Mouse (Mus musculus) erythroid progenitor cell, adult 5-6 weeks (primary cell): ENCODE results near the gene Col4a2. TPM values are rescaled to one million over a fixed set of nuclear protein-coding genes. Genes with fewer than 3 reads are reported as not detected.

Experiments
- ATAC-seq: replicated peaks from 2 replicates; pipeline ENCODE4 v1.8.0; 2016; ENCODE audit warnings: moderate number of reproducible peaks, mild to moderate bottlenecking, moderate TSS enrichment, inconsistent platforms; ENCODE audit not compliant: poor library complexity, low FRiP score, severe bottlenecking
- total RNA-seq, 2 experiments: library from RNA; stranded (forward) in 1 of 2; stranded (reverse) in 1 of 2; fragments of 150-400 nt in 1 of 2; fragments of 186-747, 209-891 nt in 1 of 2; gene quantifications; 2 replicates each; pipeline versions ENCODE4 v1.2.3 to v1.2.4; 2015 to 2017; ENCODE audit warnings: low replicate concordance in 2 of 2

Gene Col4a2
- total RNA-seq, 2 experiments from 2014 or later: 0.23 TPM; not detected in 1

DNA sequence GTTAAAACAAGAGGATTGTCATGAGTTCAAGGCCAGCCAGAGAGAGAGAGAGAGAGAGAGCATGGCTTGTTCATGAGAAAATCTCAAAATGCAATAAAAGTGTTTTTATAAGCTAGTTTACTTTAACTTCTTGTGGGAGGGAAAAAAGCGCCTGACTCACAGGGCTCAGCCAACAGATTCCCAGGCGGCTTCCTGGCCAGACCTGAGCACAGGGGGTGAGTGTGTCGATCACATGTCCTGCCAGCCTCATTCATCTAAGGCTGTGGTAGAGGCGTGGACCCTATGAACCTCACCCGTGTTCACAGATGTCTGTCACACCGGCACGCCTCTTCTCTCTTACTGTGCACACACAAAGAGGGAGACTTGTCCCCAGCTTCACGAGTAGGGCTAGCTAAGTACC, 87.6 kb downstream of the Col4a2 start:
- ATAC-seq: no peak

DNA sequence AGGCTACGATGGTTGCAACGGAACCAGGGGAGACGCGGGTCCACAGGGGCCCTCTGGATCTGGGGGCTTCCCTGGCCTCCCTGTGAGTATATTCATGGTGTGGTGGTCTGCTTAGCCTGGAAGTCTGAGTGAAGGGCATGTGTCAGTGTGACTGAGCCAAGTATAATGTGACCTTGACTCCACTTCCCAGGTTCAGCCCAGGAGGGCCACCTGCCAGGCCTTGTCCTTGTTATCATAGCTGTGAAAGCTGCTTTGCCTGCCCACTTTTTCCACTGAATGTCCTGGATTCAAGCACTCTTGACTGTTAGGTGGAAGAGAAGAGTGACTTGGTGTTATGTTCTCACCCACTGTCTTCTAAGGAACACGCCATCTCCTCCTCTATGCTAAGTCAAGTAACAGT, 88.6 kb downstream of the Col4a2 start:
- ATAC-seq: no peak

GRCm38 (mm10) chr8:11402220-11402619, 89.6 kb downstream of the Col4a2 start:
- ATAC-seq: no peak

DNA sequence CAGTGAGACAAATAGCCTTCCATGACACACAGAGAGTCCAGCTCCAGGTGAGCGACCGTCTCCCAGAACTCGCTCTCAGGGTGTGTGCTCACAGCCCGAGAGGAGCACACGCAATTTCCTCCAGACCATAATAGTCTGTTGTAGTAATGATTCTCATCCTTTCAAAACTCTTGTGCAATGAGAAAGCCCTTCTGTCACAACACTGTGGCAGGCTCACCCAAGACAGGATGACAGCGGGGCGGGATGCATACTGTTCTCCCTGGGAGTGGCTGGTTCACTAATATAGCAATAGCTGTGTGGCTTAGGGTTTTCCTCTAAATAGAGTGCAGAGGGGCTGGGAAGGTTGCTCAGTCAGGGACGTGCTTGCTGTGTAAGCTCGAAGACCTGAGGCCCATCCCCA, 91.2 kb downstream of the Col4a2 start:
- ATAC-seq: no peak

DNA sequence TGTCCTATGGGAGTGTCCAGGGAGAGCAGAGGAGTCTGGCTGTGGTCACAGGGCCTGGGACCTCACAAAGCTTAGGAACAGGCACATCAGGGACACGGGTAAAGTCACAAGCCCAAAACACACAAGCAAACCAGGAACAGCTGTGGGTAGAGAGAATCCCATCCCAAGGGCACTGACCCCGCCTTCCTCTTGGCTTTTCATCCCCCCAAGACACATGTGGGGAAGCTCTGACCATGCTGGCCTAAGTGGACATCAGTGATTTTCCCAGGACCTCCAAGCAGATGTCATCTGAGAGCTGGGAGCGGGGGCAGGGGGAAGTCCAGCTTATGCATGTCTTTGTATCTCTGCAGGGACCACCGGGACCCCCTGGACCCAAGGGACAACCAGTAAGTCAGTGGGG, 92.0 kb downstream of the Col4a2 start:
- ATAC-seq: no peak

- ATAC-seq: no peak
These were observed 93.3 kb downstream of the Col4a2 start for GRCm38 (mm10) chr8:11405722-11406481.

GRCm38 (mm10) chr8:11411504-11412124, 99.0 kb downstream of the Col4a2 start:
- ATAC-seq: no peak

DNA sequence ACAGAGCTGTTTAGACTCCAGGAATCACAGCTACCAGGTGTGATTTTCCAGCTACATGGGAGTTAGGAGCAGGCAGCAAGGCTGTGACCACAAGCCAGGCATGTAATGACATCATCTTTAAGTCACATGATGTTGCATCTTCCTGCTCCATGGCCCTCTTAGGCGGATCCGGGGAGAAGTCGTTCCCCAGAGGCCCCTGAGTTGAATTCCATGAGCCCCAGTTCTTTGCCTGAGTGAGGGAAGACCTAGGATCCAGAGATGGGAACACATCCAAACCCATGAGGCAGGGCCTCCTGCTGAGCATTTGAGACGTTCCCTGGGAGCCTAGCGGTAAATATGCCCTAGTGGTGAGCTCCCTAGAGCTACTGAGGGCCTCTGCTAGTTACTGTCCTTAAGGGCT, 99.8 kb downstream of the Col4a2 start:
- no peak for ATAC-seq

- no peak for ATAC-seq
These were observed 101.7 kb downstream of the Col4a2 start for GRCm38 (mm10) chr8:11414304-11414703.

GRCm38 (mm10) chr8:11415089-11415488, 102.5 kb downstream of the Col4a2 start:
- ATAC-seq: no peak

- ATAC-seq: no peak
These were observed 105.2 kb downstream of the Col4a2 start for GRCm38 (mm10) chr8:11417762-11418161.

DNA sequence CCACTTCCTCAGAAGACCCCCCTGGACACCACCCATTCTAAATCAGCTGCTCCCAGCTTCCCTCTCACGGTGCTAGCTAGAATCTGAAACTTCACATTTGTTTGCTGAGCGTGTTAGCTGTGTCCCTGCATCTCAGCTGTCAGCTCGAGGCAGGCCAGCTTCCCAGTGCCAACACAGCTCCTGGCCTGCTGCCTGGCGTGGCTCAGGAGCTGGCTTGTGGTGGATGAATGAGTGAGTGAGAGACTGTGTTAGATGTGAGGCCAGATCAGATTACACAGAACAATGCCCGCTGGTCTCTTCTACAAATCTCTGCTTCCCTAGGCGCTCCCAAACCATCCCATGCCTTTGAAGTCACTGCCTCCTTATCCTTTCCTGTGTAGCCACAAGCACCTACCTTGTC, 106.6 kb downstream of the Col4a2 start:
- no peak for ATAC-seq

DNA sequence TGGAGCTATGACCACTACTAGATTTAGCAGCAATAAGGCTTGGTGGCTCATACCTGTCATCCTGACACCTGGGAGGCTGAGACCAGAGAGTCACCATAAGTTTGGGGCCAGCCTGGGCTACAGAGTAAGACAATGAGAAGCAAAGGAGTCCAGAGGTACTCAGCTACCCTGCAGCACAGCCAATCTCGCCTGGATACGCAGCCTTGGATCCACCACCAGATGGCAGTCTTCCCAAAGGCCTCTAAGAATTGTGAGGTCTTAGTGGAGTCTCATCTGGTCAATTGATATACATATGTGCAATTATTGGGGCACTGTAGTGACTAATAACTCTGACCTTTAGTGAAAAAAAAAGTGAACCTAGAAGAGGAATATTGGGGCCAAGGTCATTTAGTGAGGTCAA, 107.0 kb downstream of the Col4a2 start:
- no peak for ATAC-seq

- no peak for ATAC-seq
These were observed 108.5 kb downstream of the Col4a2 start for GRCm38 (mm10) chr8:11421105-11421504.

GRCm38 (mm10) chr8:11421968-11422367, 109.4 kb downstream of the Col4a2 start:
- no peak for ATAC-seq

- ATAC-seq: no peak
These were observed 110.5 kb downstream of the Col4a2 start for GRCm38 (mm10) chr8:11423091-11423490.

- no peak for ATAC-seq
These were observed 118.1 kb downstream of the Col4a2 start for GRCm38 (mm10) chr8:11430688-11431087.

GRCm38 (mm10) chr8:11437862-11438261, 125.3 kb downstream of the Col4a2 start:
- no peak for ATAC-seq

GRCm38 (mm10) chr8:11441291-11441690, 128.7 kb downstream of the Col4a2 start:
- ATAC-seq: no peak

DNA sequence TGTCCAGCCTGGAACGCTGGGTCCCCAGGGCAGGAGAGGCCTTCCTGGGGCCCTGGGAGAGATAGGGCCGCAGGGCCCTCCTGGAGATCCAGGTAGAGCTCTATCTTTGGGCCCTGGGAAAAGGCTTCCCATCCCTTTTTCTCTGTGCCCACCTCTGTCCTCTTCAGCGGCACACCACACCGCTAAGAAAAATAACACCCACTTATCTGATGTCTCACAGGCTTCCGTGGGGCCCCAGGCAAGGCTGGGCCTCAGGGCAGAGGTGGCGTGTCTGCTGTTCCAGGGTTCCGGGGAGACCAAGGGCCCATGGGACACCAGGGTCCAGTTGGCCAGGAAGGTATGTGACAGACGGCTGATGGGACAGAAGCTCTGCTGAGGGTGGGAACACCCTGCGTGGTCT, 131.0 kb downstream of the Col4a2 start:
- ATAC-seq: no peak

DNA sequence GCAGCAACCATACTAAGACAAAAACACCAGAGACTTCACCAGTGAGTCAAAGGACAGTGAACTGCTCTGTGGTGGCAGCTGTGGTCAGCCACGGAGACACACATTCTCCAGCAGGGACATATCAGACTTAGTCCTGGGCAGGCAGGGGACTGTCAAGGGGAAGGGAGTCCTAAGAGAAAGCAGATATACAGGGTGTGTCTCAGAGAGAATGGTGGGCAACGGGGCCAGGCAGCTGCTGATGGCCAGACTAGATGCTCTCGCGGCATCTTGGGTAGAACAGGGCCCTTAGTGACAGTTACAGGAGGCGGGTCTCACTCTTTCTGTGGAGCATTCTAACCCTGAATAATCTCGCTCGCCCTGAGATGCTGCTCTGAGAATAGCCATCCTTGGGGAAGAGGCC, 131.6 kb downstream of the Col4a2 start:
- ATAC-seq: no peak

DNA sequence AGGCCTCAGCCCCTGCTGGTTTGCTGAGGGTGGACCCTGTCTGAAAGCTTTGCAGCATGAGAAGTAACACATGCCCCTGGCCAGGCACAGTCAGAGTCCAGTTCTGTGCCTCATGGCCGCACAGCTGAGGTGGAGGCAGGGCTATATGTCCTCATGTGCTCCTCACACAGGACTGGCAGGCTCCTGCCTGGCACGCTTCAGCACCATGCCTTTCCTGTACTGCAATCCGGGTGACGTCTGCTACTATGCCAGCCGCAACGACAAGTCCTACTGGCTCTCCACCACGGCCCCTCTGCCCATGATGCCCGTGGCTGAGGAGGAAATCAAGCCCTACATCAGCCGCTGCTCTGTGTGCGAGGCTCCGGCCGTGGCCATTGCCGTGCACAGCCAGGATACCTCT, 133.2 kb downstream of the Col4a2 start:
- no peak for ATAC-seq
